Mouse (Mus musculus) spleen, adult 10 weeks (tissue): ENCODE data around the gene Rbmxl2. TPM values are rescaled to one million over a fixed set of nuclear protein-coding genes. Genes with fewer than 3 reads are reported as not detected.

Experiments used
- polyA plus RNA-seq: library from polyadenylated mRNA; stranded (reverse); fragments of 350-450 nt; fragmentation: Illumina TruSeq; extraction: RNeasy Lipid Tissue Mini Kit (QIAGEN cat#74804); gene quantifications from one replicate; pipeline ENCODE4 v1.2.3, GENCODE M21; 2015; ENCODE audit warnings: low replicate concordance; ENCODE audit not compliant: insufficient read depth

Gene Rbmxl2
- not detected for polyA plus RNA-seq

GRCm38 (mm10) chr7:107209204-107209860 lies at the start of gene Rbmxl2:
TSS of gene Rbmxl2 (plus strand) at chr7:107209445.

GRCm38 (mm10) chr7:107166690-107167089 lies 42.6 kb upstream of the Rbmxl2 start, which contains the start of gene Nlrp14:
TSS of gene Nlrp14 (plus strand) at chr7:107166990.

Other genes starting within 250 kb of the Rbmxl2 start
- not detected for gene Olfr6, start 245.5 kb upstream of the Rbmxl2 start, polyA plus RNA-seq
- gene Olfr711, start 234.0 kb upstream of the Rbmxl2 start, polyA plus RNA-seq, result not detected
- gene Olfr2, start 203.4 kb upstream of the Rbmxl2 start, polyA plus RNA-seq, result not detected
- gene Olfr713, start 178.3 kb upstream of the Rbmxl2 start, polyA plus RNA-seq, result not detected
- gene Olfr714, start 138.5 kb upstream of the Rbmxl2 start, polyA plus RNA-seq, result not detected
- gene Olfr17, start 116.2 kb upstream of the Rbmxl2 start, polyA plus RNA-seq, result not detected
- not detected for gene Olfr715b, start 99.1 kb upstream of the Rbmxl2 start, polyA plus RNA-seq
- gene Olfr715, start 78.4 kb upstream of the Rbmxl2 start, polyA plus RNA-seq, result not detected
- gene Olfr716, start 71.1 kb upstream of the Rbmxl2 start, polyA plus RNA-seq, result not detected
- not detected for gene Nlrp14, start 42.5 kb upstream of the Rbmxl2 start, polyA plus RNA-seq
- gene Syt9, start 161.3 kb downstream of the Rbmxl2 start, polyA plus RNA-seq, result not detected